Mouse (Mus musculus) cerebellum, postnatal 36 days (tissue): ENCODE results near the gene Shh.

Experiments used
- DNase-seq, 2 experiments: peaks; one replicate each; pipeline ENCODE4 v3.0.0; 2021 to 2022; ENCODE audit warnings: mixed read lengths in 2 of 2

The Shh gene

GRCm38 (mm10) chr5:28458821-28459240 lies 8.2 kb downstream of the Shh start:
- no peak for DNase-seq

- DNase-seq, result no peak
These were observed 9.0 kb downstream of the Shh start for GRCm38 (mm10) chr5:28457921-28458641.

- DNase-seq, result peak in 1 of 2 experiments; percentile 0
These were observed 10.7 kb downstream of the Shh start for GRCm38 (mm10) chr5:28456366-28456765.

GRCm38 (mm10) chr5:28455721-28456120 lies 11.3 kb downstream of the Shh start:
- peak in 1 of 2 experiments; percentile 0 for DNase-seq

- DNase-seq, result peak in 1 of 2 experiments; percentile 0
These were observed 12.5 kb downstream of the Shh start for GRCm38 (mm10) chr5:28454546-28454945.

- DNase-seq, result no peak
These were observed 13.5 kb downstream of the Shh start for GRCm38 (mm10) chr5:28453523-28453922.

- peak in 1 of 2 experiments; percentile 0 for DNase-seq
These were observed 14.0 kb downstream of the Shh start for GRCm38 (mm10) chr5:28453086-28453485.

- peak; percentile 82 to 88 for DNase-seq
These were observed 15.9 kb downstream of the Shh start for GRCm38 (mm10) chr5:28451053-28451638.

GRCm38 (mm10) chr5:28450126-28450890 lies 16.7 kb downstream of the Shh start:
- peak in 1 of 2 experiments; percentile 0 for DNase-seq

GRCm38 (mm10) chr5:28425926-28426325 lies 41.1 kb downstream of the Shh start:
- no peak for DNase-seq

- no peak for DNase-seq
These were observed 43.3 kb downstream of the Shh start for GRCm38 (mm10) chr5:28423781-28424180.

GRCm38 (mm10) chr5:28419640-28420265 lies 47.3 kb downstream of the Shh start:
- DNase-seq, result no peak

GRCm38 (mm10) chr5:28418734-28419133 lies 48.3 kb downstream of the Shh start:
- no peak for DNase-seq

- no peak for DNase-seq
These were observed 51.0 kb downstream of the Shh start for GRCm38 (mm10) chr5:28416029-28416428.

- peak; percentile 42 to 47 for DNase-seq
These were observed 53.0 kb downstream of the Shh start for GRCm38 (mm10) chr5:28414076-28414475.

- DNase-seq, result peak in 1 of 2 experiments; percentile 35
These were observed 53.5 kb downstream of the Shh start for GRCm38 (mm10) chr5:28413533-28413932.

- no peak for DNase-seq
These were observed 54.9 kb downstream of the Shh start for GRCm38 (mm10) chr5:28412006-28412685.
